Mouse (Mus musculus) megakaryocyte, embryonic 14.5 days (primary cell): ENCODE results near the gene Pde4dip. TPM values are rescaled to one million over a fixed set of nuclear protein-coding genes. Genes with fewer than 3 reads are reported as not detected.

ENCODE experiments used
- H3K27me3 ChIP-seq: replicated peaks from 2 replicates; pipeline ENCODE3; 2012; ENCODE audit warnings: inconsistent platforms
- H3K36me3 ChIP-seq: replicated peaks from 2 replicates; pipeline ENCODE3; 2012; ENCODE audit warnings: low read length, inconsistent platforms, mixed read lengths
- H3K4me1 ChIP-seq: 2 replicates; pipeline ENCODE4 v1.6.1; 2012; ENCODE audit warnings: inconsistent platforms
- H3K4me3 ChIP-seq: replicated peaks from 2 replicates; pipeline ENCODE3; 2012; ENCODE audit warnings: moderate library complexity, mild to moderate bottlenecking, inconsistent platforms
- H3K9me3 ChIP-seq: 2 replicates; pipeline ENCODE4 v1.6.1; 2012; ENCODE audit warnings: inconsistent platforms
- FLI1 ChIP-seq: IDR thresholded peaks from 2 replicates; pipeline ENCODE4 v1.6.1; 2012; ENCODE audit warnings: low read length, inconsistent platforms, mixed read lengths
- GATA1 ChIP-seq: IDR thresholded peaks from 3 replicates; pipeline ENCODE4 v1.6.1; 2012; ENCODE audit warnings: mixed read lengths, low read length, inconsistent platforms, borderline replicate concordance
- polyA plus RNA-seq: library from polyadenylated mRNA; stranded (reverse); fragments of >175 nt; gene quantifications from 2 replicates; pipeline ENCODE4 v1.2.3, GENCODE M21; 2012; ENCODE audit warnings: low replicate concordance; ENCODE audit not compliant: insufficient read depth

Gene Pde4dip
- 0.38 TPM in 1 of 2 replicates, not detected in the other for polyA plus RNA-seq

DNA sequence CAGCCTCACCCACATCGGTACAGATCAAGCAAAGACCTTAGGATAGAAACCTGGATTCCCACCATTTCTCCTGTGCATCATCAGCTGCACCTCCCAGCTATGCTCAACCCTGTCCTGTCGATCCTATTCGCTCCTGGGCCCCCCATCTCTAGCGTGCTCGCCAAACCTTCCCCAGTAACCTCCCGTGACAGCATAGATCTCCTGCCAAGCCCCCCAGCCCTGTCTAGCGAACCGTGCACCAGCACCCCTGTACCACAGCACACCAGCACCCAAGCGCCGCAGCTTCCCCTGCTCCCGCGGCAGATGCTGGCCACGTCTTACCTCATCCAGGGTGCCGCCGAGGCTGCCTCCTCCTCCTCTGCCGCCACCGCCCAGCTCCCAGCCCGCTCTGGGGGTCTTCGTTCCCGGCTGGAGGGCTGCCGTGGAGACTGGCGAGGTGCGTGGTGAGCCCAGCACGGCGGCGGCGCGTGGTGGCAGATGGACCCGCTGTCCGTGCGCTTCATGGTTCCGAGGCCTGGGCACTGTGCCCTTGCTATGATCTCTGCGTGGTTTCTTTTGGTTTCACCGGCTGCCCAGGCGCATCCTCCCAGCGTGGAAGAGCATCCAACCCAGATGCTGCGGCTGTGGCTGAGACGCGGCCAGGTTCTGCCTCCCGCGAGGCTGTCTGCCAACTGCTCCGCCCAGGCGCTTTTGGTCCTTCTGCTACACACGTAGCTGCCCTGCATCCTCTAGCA lies at the start of gene Pde4dip:
Gene Pde4dip (minus strand): TSS at position 540 of the 734 bp plus-strand sequence.
- Histone ChIP-seq H3K4me3 (peak within 1 kb of the TSS; percentile 88), H3K36me3 (no peaks in the 10 kb centered on the region), H3K4me1 (peaks cover 10% of the 10 kb centered on the region), H3K9me3 (no peaks in the 10 kb centered on the region; the same call in 1 of the 2 replicates), H3K27me3 (peaks cover 58% of the 10 kb centered on the region)
- TF ChIP-seq GATA1 (no peak), FLI1 (no peak)

DNA sequence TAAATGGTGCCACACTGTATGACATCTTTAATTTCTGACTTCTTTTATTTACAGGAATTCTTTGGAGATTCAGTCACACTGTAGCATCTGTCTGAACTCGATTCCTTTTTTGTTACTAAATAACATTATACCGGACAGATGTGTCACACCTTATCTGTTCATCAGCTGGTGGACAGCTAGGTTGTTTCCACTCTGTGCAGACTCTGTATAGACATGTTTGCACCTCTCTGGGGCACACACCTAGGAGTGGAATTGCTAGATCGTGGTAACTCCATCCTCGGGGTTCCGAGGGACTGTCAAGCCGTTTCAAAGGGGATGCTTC lies 49.4 kb upstream of the Pde4dip start:
- no peak for TF ChIP-seq GATA1
- no peak for TF ChIP-seq FLI1
- peak overlapping the region; percentile 73 for H3K4me3 ChIP-seq
- no peaks in the 10 kb centered on the region for H3K27me3 ChIP-seq
- peaks cover 8% of the 10 kb centered on the region for H3K36me3 ChIP-seq
- H3K9me3 ChIP-seq: peaks cover 7% of the 10 kb centered on the region; the same call in 1 of the 2 replicates
- peaks cover 94% of the 10 kb centered on the region for H3K4me1 ChIP-seq

DNA sequence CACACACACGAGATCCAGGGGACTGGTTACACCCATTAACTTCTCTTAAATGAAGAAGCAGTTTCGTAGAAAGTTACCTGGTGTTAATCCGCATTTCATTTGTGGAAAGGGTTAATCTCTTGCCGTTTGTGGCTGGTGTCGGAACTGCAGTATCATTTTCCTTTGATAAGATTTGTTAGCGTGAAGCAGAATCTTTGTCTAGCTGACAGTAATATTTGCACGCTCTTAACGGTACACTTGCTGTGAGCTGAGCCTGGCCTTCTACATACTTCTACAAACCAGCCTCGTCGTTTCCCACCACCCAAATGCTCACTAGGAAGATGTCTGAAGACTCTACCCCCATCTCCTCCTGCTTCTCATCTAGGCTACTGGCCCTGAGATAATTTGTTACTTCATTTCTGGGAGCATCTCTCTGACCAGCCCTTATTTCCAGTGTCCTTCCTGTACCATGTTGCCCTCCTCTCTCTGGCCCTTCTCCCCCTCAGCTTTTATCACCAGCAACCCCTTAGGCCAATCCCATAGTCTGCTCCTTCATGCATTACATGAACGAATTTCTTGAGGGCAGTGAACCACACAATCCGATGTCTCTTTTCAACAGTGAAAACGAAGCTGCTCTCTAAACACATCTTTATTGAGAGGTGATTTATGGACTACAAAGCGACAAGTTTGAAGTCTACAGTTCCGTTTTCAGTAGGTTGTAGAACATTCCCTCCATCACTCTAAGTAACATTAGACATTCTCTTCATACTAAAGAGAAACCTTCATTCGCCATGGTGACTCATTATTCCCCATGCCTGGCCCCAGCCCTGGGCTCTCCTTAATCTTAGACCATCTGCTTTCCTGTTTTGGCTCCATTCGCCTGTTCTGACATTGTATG lies 48.8 kb upstream of the Pde4dip start:
- Histone ChIP-seq H3K36me3 (peaks cover 8% of the 10 kb centered on the region), H3K27me3 (no peaks in the 10 kb centered on the region), H3K4me3 (peak overlapping the region; percentile 73), H3K9me3 (peaks cover 7% of the 10 kb centered on the region; the same call in 1 of the 2 replicates), H3K4me1 (peaks cover 94% of the 10 kb centered on the region)
- TF ChIP-seq GATA1: no peak
- no peak for TF ChIP-seq FLI1

DNA sequence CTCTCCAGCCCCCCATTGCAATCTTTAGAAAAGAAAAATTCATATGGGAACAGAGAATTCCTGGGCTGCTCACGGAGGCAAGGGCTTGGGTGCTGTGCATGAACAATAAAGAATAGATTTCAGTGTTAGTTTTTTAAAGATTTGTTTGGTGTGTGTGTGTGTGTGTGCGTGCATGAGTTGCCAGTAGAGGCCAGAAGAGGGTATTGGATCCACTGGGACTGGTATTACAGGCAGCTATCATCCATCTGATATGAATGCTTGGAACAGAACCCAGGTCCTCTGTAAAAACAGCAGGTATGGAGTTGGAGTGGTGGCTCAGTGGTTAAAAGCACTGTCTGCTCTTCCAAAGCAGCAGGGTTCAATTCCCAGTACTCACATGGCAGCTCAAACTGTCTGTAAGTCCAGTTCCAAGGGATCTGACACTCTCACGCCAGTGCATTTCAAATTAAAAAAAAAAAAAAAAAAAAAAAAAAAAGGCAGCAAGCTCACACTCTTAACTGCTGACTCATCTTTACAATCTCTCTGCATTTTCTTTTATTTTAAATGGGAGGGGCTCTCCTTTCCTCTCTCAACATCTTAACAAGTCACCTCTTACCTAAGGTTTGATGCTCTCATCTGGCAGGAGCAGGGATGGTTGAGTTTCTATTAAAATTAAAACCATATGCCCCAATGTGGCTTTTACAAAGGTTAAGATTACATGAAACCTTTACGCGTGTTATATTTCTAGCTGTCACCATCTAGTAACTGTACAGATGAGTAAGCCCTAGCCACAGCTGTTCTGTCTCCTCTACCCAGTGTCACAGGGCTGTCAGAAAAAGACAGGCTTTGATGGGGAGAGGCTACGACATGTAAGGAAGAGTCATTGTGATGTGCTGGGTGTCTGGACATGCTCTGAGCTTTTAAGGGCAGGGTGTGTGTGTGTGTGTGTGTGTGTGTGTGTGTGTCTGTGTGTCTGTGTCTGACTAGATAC lies 46.1 kb upstream of the Pde4dip start:
- H3K4me1 ChIP-seq: peaks cover 94% of the 10 kb centered on the region
- H3K4me3 ChIP-seq: no peak overlapping the region
- H3K9me3 ChIP-seq: peaks cover 7% of the 10 kb centered on the region; the same call in 1 of the 2 replicates
- H3K36me3 ChIP-seq: peaks cover 8% of the 10 kb centered on the region
- TF ChIP-seq GATA1: no peak
- TF ChIP-seq FLI1: no peak
- no peaks in the 10 kb centered on the region for H3K27me3 ChIP-seq

DNA sequence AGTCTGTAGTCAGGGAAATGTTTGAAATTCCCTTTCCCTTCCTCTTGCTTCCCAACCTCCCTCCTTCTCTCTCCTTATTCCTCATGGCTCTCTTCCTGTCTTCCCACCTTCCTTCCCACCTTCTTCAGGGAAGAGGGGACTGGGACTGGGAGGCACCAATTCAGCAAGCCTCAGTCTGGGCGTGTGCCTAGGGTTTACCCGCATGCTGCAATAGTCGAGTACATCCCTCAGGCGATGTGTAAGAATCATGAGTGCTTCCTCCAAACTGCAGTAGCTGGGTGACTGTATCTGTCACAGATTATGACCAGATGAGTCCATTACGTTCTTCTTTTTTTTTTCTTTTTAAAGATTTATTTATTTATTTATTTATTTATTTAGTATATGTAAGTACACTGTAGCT lies 45.3 kb upstream of the Pde4dip start:
- H3K4me3 ChIP-seq: peak overlapping the region; percentile 14
- H3K27me3 ChIP-seq: no peaks in the 10 kb centered on the region
- peaks cover 7% of the 10 kb centered on the region; the same call in 1 of the 2 replicates for H3K9me3 ChIP-seq
- no peak for TF ChIP-seq GATA1
- TF ChIP-seq FLI1: no peak
- peaks cover 94% of the 10 kb centered on the region for H3K4me1 ChIP-seq
- H3K36me3 ChIP-seq: peaks cover 8% of the 10 kb centered on the region

DNA sequence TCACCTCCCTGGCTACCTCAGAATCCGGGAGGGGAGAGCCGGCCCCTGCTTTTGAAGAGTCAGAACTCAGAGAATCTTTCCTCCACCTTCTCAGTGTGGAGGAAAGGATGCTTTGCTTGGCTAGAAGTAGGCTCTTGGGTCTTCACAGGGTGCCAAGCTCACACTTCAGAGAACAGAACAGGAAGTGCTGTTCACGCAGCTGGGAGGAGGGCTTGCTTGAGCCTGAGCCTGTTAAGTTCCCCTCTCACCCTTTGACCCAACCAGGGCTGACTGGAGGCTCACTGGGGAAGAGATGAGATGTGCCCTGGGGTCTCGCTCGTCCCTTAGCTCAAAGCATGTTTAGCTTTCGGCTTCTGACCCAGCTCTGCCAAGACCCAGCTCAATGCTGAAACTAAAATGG lies 44.7 kb upstream of the Pde4dip start:
- H3K9me3 ChIP-seq: peaks cover 7% of the 10 kb centered on the region; the same call in 1 of the 2 replicates
- TF ChIP-seq FLI1 (no peak), GATA1 (no peak)
- peaks cover 8% of the 10 kb centered on the region for H3K36me3 ChIP-seq
- no peaks in the 10 kb centered on the region for H3K27me3 ChIP-seq
- H3K4me3 ChIP-seq: peak overlapping the region; percentile 90
- H3K4me1 ChIP-seq: peaks cover 94% of the 10 kb centered on the region

DNA sequence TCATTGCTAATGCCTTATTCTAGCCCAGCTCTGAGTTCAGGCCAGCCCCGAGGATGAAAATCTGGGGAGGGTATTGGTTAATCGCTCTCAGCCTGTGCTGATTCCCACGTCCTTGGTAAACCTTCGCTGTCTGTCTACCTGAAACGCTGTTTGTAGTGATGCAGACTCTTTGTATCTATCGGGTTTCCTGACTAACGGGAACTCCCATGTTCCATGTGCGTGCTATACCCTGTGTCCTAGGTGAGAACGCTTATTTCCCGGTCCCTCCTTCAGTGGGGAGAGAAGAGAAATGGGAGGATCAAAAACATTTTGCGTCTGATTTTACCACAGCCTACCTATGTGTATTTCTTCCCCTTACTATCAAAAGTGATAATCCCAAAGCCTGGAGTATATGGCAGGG lies 44.3 kb upstream of the Pde4dip start:
- H3K4me3 ChIP-seq: peak overlapping the region; percentile 90

DNA sequence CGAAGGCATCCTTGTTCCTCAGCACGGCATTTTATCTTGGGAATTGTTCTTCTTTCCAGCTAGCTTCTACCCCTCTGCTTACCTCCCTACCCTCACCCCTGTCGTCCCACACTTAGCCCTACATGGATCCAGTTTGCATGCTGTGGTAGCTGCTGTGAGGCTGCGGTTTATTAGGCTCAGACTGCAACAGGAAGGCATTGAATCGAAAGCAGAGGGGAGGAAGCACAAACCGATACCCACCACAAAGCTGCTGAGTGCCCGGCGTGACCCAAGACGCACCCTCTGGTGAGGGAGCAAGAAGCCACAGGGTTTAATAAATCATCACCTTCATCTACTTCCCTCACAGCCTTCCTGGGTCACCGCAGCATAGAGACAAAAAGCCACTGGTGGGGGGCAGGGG lies 43.6 kb upstream of the Pde4dip start:
- Histone ChIP-seq H3K36me3 (peaks cover 12% of the 10 kb centered on the region), H3K4me1 (peaks cover 88% of the 10 kb centered on the region)
- TF ChIP-seq FLI1: no peak
- no peak for TF ChIP-seq GATA1

More for the DNA sequence above, 44.3 kb upstream of the Pde4dip start:
- H3K27me3 ChIP-seq: no peaks in the 10 kb centered on the region
- H3K4me1 ChIP-seq: peaks cover 89% of the 10 kb centered on the region
- peaks cover 8% of the 10 kb centered on the region for H3K36me3 ChIP-seq
- no peak for TF ChIP-seq FLI1
- TF ChIP-seq GATA1: no peak
- H3K9me3 ChIP-seq: peaks cover 7% of the 10 kb centered on the region; the same call in 1 of the 2 replicates

More for the DNA sequence above, 43.6 kb upstream of the Pde4dip start:
- Histone ChIP-seq H3K27me3 (no peaks in the 10 kb centered on the region), H3K9me3 (peaks cover 7% of the 10 kb centered on the region; the same call in 1 of the 2 replicates), H3K4me3 (peak overlapping the region; percentile 90)
